Mouse (Mus musculus): ENCODE measurements around the gene Nfix.

Nfix gene

GRCm38 (mm10) chr8:84766422-84766821 is 33.7 kb downstream of the Nfix start:
- DNase-seq (ENCODE audit: low spot score): no peak

DNA sequence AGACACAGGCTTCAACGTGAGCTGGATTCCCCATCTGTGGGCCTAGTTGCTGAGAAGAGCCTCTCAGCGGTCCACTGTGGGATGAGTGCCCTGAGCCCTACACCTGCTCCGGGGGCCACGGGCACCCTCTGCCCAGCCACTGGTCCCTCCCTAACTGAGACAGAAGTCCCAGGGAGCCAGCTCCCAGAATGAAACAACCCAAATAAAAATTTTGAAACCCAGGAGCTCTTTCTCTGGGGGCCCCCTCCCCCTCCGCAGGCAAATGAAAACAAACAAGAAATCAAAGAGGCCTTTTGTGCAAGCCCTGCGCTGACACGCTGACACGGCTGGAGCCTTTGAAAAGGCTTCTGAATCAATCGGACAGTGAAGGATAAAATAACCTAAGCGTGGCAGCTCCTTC is 34.5 kb downstream of the Nfix start:
- no peak for DNase-seq (ENCODE audit: low spot score)

DNA sequence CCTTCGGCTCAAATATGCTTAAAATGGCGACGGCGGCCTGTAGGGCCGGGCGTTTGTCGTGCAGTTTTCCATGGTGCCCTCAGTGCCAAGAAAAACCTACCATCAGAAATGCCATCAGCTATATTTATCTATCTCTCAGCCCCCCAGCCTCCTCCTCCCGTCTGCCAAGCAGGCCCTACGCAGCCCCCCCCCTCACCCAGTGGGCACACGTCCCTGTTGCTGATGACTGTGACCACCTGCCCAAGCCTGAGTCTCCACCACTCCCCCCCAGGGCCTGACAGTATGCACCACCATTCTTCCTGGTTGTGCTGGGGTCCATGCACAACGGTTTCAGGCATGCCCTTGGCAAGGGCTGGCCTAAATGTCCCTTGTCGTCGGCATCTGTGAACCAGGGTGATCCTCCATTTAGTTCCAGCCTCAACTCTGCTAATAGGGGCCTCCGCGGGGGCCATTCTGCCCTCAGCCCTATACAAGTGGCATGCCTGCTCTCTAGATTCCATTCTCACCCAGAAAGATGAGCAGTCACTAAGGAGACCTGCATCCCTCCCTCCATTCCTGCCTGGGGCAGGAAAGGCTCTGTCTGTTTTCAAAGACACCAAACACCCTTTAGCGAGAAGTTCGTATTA is 35.2 kb downstream of the Nfix start:
- no peak for DNase-seq (ENCODE audit: low spot score)

DNA sequence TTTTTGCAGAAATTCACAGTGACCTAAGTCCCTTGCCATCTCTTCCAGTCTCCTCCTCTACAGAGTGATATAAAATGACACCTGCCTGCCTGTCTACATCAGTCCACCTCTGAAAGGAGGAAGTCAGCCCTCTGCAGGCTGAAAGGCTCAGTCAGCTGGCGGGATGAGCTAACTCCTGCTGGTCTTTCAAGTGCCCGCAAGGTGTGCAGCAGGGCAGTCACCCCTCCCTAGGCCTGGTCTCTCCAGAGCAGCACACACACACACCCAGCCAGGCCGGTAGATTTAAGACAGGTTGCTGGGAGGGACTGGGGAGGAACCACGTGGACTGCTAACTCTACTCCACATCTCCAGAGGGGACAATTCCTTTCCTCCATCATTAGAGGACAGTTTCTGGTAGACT is 36.0 kb downstream of the Nfix start:
- DNase-seq (ENCODE audit: low spot score): no peak

DNA sequence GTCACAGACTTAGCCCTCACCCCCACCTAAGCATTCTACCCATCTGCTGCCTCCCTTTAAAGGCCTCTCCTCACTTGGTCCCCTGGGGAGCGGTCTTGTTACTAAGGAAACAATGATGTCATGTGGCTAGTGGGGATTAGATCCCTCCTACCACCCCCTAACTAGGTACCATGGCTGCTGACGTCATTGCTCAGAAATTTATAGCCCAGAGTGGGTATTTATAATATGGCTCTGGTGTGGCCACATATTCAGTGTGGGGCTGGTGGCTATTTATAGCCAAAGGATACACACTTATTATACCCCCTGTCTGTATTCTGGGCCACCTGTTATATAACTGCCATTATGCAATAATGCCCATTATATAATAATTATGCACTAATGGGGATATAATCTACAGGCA is 39.2 kb downstream of the Nfix start:
- no peak for DNase-seq (ENCODE audit: low spot score)

DNA sequence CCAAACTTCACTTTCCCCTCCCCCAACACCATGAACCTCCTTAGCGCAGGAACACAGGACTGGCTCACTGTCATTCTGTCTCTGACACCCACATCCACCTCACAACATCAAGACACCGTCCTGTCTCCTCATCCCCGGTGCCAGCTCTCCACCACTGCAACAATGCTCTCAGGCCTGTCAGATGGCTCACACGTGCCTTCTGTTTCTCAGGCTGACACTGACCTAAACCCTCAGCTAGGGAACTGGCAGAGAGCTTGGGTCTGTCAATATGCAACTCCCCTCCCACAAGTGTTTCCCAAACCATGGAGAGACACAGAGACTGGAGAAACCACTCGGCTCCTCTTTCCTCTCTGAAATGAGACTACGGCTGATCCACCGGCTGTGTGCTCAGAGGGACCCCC is 39.7 kb downstream of the Nfix start:
- DNase-seq (ENCODE audit: low spot score): no peak

DNA sequence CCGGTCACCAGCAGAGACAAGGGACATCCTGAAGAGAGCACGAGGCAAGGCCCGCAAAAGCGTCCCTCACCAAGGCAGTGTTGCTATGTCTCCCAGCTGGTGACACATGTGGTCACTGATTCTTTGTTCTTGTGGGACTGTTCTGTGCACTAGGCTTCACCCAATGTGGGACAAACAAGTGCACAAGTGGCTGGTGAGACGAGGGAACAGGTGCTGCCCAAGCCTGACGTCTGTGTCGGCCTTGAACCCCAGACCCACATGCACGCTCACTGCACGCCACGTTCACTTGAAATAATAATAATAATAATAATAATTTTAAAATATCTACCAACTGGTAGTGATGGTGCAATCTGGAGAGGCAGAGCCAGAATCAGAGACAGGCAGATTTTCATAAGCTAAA is 40.4 kb downstream of the Nfix start:
- DNase-seq (ENCODE audit: low spot score): no peak

DNA sequence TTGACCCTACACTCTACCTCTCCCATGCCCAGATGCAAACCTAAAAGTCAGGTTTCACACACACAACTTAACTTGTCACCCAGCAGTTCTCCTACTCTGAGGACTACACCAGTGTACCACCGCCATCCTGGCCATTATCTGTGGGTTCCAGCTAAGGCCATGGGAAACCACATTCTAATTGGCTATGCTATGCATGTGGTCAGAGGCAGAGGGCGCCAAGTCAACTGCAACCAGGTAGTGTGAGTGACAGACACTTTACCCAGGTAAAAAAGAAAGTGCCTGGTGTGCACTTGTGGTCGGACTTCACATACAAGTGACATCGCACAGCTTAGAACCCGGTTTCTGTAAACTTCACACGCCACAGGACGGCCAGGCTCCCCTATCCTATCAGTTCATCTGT is 41.0 kb downstream of the Nfix start:
- DNase-seq (ENCODE audit: low spot score): no peak

GRCm38 (mm10) chr8:84758308-84758707 is 41.8 kb downstream of the Nfix start:
- no peak for DNase-seq (ENCODE audit: low spot score)

- DNase-seq (ENCODE audit: low spot score): no peak
Measured at GRCm38 (mm10) chr8:84757501-84757900, 42.6 kb downstream of the Nfix start.

GRCm38 (mm10) chr8:84752734-84753582 is 47.2 kb downstream of the Nfix start:
- DNase-seq (ENCODE audit: low spot score): no peak

DNA sequence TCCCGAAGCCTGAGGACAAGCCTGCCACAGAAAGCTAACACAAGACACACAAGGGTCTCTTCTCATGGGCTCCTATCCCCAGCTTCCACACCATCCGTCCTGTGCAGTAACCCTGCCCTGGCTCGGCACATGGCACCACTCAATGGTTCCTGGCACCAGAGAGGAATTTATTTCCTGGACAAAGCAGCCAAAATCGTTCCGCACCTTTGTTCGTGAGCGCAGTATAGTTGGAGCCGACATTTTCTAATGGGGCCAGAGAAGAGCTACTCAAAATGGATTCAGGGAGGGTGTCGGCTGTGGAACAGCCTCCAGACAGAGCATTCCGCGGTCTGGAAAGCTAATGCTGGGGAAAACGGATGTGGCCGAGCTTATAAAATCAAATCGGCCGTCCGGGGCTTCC is 50.6 kb downstream of the Nfix start:
- no peak for DNase-seq (ENCODE audit: low spot score)

DNA sequence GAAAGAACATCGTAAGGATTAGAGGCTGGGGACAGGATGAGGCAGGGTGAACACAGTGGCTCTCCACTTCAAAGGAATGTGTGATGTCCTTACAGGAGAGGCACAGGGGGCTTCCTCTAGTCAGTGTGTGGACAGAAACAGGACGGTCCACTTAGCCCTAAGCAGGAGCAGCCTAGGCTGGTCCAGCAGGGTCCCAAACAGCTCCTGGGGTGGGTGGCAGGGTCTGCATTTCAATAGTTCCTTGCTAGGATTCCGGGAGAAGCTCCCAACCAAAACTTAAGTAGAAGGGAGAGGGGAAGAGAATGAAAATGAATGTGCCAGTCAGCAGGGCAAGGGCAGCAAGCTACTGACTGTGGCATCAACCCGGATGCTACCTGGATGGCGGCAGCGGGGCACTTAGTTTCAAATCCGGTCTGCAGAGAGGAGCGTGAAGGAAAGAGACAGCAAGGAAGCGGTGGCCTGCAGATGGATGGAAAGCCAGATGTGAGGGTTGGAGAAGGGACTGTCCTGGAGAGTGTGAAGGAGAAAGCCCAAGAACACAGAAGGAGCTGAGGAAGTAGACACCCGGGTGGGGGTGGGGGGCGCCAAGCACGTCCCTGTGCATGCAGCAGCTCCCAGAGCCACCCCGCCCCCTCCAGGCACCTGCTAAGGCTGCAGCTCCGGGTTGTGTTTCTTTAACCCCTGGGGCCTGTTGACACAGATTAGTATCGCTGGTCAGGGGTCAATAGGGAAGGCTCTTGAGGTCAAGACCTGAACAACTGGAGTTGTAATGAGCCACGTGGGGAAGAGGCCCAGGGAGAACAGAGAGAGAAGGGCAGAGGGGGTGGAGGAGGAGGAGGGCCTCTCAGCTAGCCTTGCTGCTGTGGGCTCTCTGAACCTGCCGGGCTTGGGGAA is 54.9 kb downstream of the Nfix start:
- DNase-seq (ENCODE audit: low spot score): no peak

GRCm38 (mm10) chr8:84743517-84744420 is 56.4 kb downstream of the Nfix start:
- DNase-seq (ENCODE audit: low spot score): no peak

DNA sequence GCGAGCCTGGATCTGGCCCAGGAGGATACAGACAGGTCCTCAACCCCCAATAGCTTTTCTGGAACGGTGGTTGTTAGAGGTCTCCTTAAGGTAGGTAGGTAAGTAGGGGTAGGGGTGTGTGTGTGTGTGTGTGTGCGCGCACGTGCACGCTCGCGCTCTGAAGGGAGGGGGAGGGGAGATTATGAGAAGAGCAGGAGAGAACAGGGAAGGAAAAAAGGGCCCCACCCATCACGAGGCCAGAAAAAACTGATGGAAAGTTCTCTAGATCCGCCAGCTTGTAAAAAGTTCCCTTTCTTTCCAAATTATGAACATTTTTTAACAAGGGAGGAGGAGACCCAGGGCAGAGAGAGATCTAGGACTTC is 57.1 kb downstream of the Nfix start:
- no peak for DNase-seq (ENCODE audit: low spot score)

GRCm38 (mm10) chr8:84742171-84743053 is 57.7 kb downstream of the Nfix start:
- DNase-seq (ENCODE audit: low spot score): no peak

DNA sequence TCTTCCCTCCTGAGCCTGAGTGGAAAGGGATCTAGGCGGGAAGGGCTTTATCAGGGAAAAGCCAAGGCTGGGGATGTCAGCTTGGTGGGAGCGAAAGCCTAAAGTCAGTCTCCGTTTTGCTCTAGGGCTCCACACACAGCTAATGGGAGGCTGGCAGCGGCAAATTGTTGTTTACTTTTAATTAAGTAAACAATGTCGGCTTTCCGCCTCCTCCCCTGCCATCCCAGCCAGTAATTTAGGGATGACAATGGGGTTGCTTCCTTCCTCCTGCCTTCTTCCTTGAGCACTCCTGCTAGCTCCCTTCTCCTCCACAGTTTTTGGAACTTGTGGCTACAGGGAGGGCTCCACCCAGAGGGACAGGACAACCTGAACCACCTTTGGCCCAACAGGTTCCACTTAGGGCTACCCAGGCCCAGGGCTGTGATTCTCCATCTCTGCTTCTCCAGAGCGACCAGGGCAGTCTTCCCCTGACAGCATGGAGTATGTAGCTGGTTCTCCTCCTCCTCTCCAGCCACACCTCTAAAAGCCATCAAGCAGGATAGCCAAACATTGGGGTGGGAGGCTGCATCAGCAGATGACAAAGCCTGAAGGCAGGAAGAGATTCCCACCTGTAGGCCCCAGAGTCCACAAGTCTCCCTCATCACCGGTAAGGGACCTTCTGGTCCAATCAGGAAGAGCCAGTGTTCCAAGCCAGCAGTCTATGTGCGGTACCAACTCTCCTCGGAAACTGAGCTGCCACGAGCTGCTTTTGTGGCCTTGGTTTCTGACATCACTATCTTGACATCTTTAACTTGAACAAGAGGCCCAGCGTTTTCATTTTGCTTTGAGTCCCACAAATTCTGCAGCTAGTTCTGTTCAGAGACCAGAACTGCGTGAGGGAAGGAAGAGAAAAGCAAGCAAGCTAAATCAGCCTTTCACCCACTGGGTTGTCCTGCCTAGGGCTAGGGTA is 59.0 kb downstream of the Nfix start:
- DNase-seq (ENCODE audit: low spot score): no peak

- DNase-seq (ENCODE audit: low spot score): no peak
Measured at GRCm38 (mm10) chr8:84739401-84739742, 60.8 kb downstream of the Nfix start.

GRCm38 (mm10) chr8:84738715-84739400 is 61.3 kb downstream of the Nfix start:
- DNase-seq (ENCODE audit: low spot score): no peak
